Mouse (Mus musculus) mesoderm, embryonic 11.5 days (tissue): ENCODE data around the gene Gbgt1.

Source experiments
- DNase-seq: peaks from one replicate; pipeline ENCODE4 v3.0.0-alpha.2; 2012; ENCODE audit warnings: low read depth, low spot score

Gene Gbgt1

GRCm38 (mm10) chr2:28549157-28549556, 52.5 kb downstream of the Gbgt1 start:
- DNase-seq = no peak

- no peak for DNase-seq
These were observed 55.6 kb downstream of the Gbgt1 start for GRCm38 (mm10) chr2:28552301-28552700.
